Mouse (Mus musculus): ENCODE results near the gene Arhgap35.
A peak's percentile ranks its signal among the peaks of the same experiment; 100 is the strongest.

Arhgap35 gene

DNA sequence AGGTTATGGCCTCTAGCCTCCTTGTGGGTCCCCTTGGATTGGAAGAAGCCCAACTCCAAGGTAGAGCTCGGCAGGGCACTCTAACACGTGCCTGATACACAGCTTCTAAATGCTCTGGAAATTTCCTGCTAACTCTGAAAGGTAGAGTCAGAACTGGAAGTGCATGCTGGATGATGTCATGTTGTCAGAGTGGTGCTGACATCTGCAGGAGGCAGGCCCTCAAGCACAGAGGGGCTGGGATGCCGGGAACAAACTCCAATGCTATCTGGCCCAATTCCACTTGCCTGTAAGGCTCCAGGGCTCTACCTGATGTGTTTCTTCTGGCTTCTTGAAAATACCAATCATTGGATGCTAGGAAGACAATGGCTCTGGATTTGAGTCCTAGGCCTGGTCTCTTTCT is 89.3 kb downstream of the Arhgap35 start:
- DNase-seq (ENCODE audit: low read depth, low spot score): no peak

- DNase-seq (ENCODE audit: low read depth, low spot score): no peak
Measured at GRCm38 (mm10) chr7:16524308-16524707, 90.5 kb downstream of the Arhgap35 start.

DNA sequence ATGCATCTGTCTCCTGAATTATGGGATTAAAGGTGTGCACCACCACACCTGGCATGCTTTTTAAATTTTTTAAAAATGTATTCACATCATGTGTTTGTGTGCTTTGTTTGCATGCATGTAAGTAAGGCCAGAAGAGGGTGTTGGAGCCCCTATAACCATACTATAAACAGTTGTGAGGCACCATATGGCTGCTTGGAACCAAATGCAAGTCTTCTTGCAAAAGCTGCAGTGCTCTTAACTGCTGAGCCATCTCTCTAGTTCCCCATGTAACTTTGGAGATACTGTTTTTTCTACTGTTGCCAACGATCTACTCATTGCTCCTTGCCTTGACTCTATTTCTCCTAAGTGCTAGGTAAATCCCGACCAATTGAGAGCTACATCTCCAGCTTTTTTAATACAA is 95.5 kb downstream of the Arhgap35 start:
- no peak for DNase-seq (ENCODE audit: low read depth, low spot score)

GRCm38 (mm10) chr7:16517198-16517597 is 97.6 kb downstream of the Arhgap35 start:
- DNase-seq (ENCODE audit: low read depth, low spot score): no peak

DNA sequence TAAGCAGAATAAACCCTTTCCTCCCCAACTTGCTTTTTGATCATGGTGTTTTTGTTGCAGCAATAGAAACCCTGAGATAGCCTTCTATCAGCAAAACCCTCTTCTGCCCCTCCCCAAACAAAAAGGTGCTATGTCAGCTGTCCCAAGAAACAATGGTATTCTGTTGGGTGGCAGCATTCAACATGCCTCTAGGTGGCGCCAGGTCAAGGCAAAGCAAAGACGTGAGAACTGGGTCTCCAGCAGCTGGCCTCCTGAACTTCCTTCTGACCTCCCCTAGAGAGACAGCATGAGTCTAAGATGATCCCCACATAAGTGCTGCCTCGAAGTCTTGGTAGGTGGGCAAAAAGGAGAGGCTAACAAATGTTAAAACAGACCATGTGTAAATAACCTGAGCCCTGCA is 107.5 kb downstream of the Arhgap35 start:
- peak; percentile 78 for DNase-seq (ENCODE audit: low read depth, low spot score)

GRCm38 (mm10) chr7:16505226-16505593 is 109.6 kb downstream of the Arhgap35 start:
- no peak for DNase-seq (ENCODE audit: low read depth, low spot score)

GRCm38 (mm10) chr7:16504573-16505225 is 110.1 kb downstream of the Arhgap35 start:
- DNase-seq (ENCODE audit: low read depth, low spot score): no peak

DNA sequence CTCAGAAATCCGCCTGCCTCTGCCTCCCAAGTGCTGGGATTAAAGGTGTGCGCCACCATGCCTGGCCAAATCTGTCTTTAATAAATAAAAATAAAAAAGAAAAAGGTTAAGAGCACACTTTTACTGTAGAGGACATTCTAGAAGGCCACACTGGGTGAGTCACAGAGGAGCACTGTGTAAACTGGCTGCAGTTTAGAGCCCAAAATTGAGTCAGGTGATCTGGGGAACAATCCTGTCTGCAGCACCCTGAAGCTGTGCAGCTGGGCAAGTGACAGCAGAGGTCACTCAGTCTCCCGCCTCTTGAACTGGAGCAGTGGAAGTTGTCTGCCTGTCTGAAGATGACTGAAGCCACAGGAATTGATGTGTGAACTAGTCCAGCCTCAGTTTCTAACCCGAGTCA is 113.2 kb downstream of the Arhgap35 start:
- no peak for DNase-seq (ENCODE audit: low read depth, low spot score)

DNA sequence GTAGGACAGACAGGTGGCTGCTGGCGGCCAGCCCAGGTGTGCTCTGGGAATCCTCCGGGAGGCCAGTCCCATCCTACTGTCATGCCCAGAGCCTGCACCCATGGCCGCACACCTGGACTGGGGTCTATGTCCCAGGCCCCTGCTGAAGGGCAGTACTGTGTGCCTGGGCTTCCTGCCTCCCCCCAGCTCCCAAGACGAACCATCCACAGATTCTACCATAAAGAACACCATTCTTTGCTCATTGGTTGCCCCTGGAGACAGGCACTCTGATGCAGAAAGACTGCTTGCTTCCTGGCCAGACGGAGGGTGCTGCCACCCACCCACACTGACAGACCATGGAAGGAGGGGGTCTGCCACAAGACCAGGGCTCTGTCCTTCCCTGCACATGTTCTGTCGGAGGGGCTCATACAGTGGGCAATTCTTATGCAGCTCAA is 115.1 kb downstream of the Arhgap35 start:
- DNase-seq (ENCODE audit: low read depth, low spot score): no peak

GRCm38 (mm10) chr7:16496260-16496659 is 118.5 kb downstream of the Arhgap35 start:
- DNase-seq (ENCODE audit: low read depth, low spot score): no peak

DNA sequence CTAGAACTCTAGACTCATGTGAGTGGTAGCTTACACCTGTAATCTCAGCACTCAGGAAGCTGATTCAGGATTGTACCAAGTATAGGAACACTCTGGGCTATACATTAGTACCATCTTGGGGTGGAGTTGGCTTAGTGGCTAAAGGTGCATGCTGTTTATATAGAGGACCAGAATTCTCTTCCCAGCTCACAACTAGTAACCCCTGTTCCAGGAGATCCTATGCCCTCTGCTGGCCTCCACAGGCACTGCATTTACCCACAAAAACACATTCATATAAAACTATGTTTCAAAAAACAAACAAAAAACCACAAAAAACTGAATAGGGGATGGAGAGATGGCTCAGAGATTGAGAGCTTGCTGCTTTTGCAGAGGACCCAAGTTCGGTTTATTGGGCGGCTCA is 121.4 kb downstream of the Arhgap35 start:
- DNase-seq (ENCODE audit: low read depth, low spot score): peak; percentile 64

DNA sequence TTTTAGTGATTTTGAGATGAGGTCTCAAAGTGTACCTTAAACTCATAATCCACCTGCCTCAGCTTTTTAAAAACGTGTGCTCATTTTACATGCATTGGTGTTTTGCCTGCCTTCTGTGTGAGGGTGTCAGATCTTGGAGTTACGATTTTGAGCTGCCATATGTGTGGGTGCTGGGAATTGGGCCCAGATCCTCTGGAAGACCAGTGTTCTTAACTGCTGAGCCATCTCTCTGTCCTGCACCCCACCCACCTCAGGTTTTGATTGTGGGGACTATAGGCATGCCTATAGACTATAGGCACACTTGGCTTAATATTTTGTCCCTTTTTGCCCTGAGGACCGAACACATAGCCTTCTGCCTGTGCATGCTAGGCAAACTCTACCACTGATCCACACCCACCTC is 122.6 kb downstream of the Arhgap35 start:
- DNase-seq (ENCODE audit: low read depth, low spot score): no peak

GRCm38 (mm10) chr7:16491759-16492158 is 123.0 kb downstream of the Arhgap35 start:
- peak; percentile 91 for DNase-seq (ENCODE audit: low read depth, low spot score)

DNA sequence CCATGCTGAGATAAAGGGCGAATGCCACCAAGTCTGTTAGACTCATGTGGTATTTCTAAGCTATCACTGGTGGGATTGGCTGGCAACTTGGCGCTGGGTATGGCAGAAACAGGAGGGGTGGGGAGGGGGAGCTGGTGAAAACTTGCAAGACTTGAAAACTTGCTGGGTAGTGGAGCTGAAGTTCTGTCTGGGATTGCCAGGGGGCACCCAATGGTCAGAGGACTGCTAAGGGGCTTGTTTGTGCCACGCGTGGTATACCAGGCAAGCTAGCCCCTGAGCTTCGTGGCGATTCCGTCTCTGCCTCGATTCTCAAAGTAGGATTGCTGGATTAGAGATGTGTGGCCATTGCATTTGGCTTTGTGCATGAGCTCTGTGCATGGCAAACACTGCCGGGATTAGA is 124.8 kb downstream of the Arhgap35 start:
- DNase-seq (ENCODE audit: low read depth, low spot score): no peak

DNA sequence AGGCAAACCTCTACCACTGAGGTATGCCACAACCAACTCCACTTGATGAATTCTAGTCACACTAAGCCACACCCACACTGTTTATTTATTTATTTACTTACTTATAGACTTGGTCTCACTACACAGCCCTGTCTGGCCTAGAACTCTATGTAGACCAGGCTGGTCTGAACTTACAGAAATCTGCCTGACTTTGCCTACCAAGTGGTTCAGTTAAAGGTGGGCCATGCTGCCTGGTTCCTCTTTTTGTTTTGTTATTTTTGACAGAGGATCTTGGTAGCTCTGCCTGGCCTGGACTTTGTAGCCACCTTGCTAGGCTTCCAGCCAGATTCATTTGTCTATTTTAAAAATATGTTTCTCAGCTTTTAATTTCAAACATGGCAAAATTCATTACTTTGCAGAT is 126.0 kb downstream of the Arhgap35 start:
- peak; percentile 68 for DNase-seq (ENCODE audit: low read depth, low spot score)

GRCm38 (mm10) chr7:16477628-16478027 is 137.2 kb downstream of the Arhgap35 start, which contains the start of gene Npas1:
Npas1 (minus strand) TSS chr7:16477728.
- DNase-seq (ENCODE audit: low read depth, low spot score): no peak

- no peak for DNase-seq (ENCODE audit: low read depth, low spot score)
Measured at GRCm38 (mm10) chr7:16476600-16476989, 138.2 kb downstream of the Arhgap35 start.

DNA sequence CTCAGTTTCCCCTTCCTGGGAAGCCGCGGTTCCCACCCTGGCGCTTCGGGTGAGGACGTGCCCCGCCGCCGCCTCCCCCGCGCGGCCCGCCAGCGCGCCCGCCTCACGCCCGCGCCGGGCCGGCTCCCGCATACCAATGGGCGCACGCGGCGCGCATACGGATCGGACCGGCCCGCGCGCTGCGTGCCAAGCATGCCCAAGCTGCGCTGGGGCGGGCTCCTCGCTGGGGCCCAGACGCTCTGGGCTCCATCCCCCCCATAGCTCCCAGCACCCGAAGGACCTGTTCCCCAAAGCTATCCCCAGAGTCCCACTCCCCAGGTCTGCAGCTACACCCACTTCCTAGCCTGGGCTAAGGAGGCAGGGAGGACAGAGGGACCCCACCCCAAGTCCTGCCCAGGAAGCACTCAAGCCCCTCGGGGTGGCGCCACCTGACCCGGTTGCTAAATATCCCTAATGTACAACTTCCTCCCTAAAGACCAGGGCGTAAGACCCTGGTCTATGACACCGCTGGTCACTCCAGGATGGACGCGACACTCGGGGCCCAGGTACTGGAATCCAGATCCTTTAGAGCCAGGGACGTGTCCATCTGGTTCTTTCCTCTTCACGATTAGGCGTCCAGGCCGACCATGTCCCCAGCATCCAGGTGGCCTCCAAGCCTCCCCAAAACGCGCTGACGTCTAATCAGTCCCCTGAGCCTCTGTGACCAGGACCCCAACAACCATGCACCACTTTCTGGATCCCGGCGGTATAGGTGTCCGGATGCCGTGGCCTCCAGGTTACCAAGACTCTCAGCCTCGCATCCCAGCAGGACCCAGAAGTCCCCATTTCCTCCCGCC is 138.8 kb downstream of the Arhgap35 start:
- no peak for DNase-seq (ENCODE audit: low read depth, low spot score)

DNA sequence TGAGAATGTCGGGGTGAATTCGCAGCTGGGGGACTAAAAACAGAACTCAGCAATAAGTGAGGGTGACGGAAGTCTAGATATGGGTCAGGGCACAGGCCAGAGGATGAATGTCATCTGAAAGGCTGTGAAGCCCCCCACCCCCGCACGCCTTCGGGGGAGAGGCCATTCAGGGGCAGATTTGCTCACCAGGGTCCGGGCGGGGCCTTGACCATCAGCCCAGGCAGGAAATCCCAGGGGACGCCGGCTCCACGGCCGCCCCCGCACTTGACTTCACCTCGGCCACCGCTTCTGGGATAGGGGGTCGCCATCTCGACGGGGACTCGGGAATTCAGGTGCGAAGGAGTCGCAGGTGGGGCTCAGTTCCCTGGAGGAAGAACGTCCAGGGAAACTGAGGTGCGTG is 139.5 kb downstream of the Arhgap35 start:
- DNase-seq (ENCODE audit: low read depth, low spot score): no peak

- DNase-seq (ENCODE audit: low read depth, low spot score): no peak
Measured at GRCm38 (mm10) chr7:16474445-16474844, 140.3 kb downstream of the Arhgap35 start.

DNA sequence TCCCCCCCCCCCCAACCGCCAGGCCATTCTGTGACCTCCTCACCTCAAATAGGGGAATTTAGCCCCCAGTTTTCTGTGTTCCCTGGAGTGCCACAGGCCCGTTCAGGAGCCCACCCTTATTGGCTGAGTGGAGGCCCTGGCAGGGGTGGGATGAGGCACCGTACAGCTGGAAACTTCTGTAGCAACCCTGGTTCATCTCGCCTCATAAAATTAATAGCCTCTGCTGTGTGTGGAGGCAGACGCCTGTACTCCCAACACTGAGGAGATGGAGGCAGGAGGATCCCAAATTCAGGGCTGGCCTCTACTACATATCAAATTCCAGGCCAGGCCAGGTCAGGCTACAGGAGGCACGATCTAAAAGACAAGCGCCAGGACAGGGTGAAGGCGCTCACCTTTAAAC is 140.9 kb downstream of the Arhgap35 start:
- DNase-seq (ENCODE audit: low read depth, low spot score): no peak

DNA sequence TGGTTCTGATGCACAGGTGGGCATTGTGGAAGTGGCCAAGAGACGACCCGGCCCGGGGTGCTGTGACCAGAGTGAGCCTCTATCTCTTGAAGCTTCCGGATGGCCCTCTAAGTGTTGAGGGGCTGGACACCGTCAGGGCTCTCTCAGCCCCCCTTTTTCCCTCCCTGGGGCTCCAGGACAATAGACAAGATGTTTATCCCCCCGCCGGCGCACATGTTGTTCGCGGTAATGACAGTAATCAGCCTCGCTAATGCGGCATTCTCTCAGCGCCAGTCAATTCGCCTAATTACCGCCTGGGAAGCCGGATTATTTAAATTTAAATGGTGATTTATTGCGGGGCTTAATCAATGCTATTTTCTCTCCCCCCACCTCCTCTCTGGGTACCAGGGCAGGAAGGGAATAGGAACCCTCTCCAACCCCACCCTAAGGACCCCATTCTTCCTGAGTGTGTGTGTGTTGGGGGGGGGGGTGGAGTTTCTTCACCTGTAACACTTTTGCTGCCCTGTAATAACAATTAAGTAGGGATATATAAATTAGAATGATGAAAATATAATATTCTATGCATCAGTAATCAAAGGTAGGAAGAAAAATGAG is 142.6 kb downstream of the Arhgap35 start:
- DNase-seq (ENCODE audit: low read depth, low spot score): no peak

- peak; percentile 63 for DNase-seq (ENCODE audit: low read depth, low spot score)
Measured at GRCm38 (mm10) chr7:16471549-16471948, 143.2 kb downstream of the Arhgap35 start.

All from A20 (cell line).